Mouse (Mus musculus): ENCODE results near the gene Tenm4.

The Tenm4 gene

GRCm38 (mm10) chr7:96952094-96952493 is 781.0 kb downstream of the Tenm4 start:
- no peak for DNase-seq (ENCODE audit: low read depth, low spot score)

DNA sequence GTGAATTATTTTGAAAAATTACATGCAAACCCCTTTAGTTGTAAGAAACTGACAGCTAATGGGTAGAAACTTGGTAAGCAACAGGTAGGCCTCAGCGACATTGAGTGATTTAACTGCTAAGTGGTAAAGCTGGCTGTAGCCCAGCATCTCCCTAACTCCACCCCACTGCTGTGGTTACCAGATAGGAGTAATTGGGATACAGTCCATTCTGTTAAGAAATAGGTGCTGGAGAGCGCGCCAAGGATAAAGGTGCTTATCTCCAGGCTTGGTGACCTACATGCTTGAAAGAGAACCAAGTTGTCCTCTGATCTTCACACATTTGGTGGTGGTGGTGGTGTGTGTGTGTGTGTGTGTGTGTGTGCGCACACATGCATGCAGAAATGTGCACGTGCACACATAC is 788.1 kb downstream of the Tenm4 start:
- DNase-seq (ENCODE audit: low read depth, low spot score) = no peak
